Mouse (Mus musculus): Measurements from ENCODE around the gene Adam34. TPM values are rescaled to one million over a fixed set of nuclear protein-coding genes. Genes with fewer than 3 reads are reported as not detected.

The Adam34 gene
- not detected for total RNA-seq (2023)

GRCm38 (mm10) chr8:43709949-43710348 lies at the start of gene Adam34:
TSS of gene Adam34 (minus strand) at chr8:43710049.

GRCm38 (mm10) chr8:43627176-43627575 lies 82.7 kb downstream of the Adam34 start, which contains the start of gene Gm5346:
TSS of gene Gm5346 (minus strand) at chr8:43627276.

Other genes starting within 250 kb of the Adam34 start
- not detected for gene Adam26b, start 181.9 kb downstream of the Adam34 start, total RNA-seq (2023)
- gene Adam26a, start 133.3 kb downstream of the Adam34 start, total RNA-seq (2023): not detected
- gene Gm5346, start 82.8 kb downstream of the Adam34 start, total RNA-seq (2023): not detected

Measured in neutrophil, adult 59 days (primary cell).